Mouse (Mus musculus): ENCODE data around the gene Lrrc4c.

DNA sequence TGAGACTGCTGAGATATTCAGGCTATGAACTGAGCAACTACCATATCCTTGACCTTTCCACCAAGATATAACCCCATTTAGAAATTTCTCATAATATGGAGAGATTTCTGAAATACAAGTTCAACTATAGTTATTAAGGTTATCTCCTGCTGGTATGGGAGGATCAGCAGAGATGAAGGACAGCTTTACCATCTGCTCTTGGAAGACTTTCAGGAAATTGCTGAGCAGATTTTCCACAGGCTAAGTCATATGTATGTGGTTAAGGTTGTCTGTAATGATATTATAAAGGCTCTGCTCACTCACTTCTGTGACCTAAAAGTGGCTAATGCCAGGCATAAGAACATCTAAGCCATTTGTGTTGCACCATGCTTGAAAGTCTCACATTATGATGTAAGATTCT lies 681.6 kb downstream of the Lrrc4c start:
- TF ChIP-seq CTCF (IDR thresholded peaks at IDR 0.05; ENCODE audit: borderline replicate concordance, extremely low read depth, insufficient read depth, insufficient read length) (no peak), POLR2A (IDR thresholded peaks at IDR 0.05; ENCODE audit: borderline replicate concordance, extremely low read depth, insufficient read depth, insufficient read length, poor library complexity, severe bottlenecking) (no peak)
